Mouse (Mus musculus) olfactory bulb, adult 2 months (tissue): Measurements from ENCODE around the gene Gm10061.

Source experiments
- CTCF ChIP-seq: fragments of 200-500 bp; IDR thresholded peaks from 2 replicates; pipeline ENCODE4 v1.5.1; 2012; ENCODE audit warnings: low read depth, mild to moderate bottlenecking, low read length, moderate library complexity; ENCODE audit not compliant: insufficient read depth
- POLR2A ChIP-seq: fragments of 200-500 bp; IDR thresholded peaks from 2 replicates; pipeline ENCODE4 v1.6.1; 2012; ENCODE audit warnings: mild to moderate bottlenecking, low read depth, low read length, moderate library complexity; ENCODE audit not compliant: insufficient read depth

DNA sequence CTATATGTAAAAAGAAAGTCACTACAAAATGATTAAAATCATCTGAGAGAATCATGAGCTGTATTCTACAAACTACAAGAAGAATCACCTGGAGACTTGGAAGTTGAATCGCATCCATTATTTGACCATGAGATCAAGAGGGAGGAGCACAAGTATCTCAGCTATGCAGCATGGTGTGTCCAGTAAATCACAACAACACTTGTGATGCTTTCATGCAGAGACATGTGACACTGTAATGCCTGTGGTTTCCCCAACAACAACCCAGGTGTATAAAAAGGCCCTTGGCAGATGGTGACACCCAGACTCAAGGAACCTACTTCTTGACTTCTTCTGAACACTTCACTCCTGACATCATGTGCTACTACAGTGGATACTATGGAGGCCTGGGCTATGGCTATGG lies at the start of gene Gm10061:
- TF ChIP-seq CTCF = no peak
- TF ChIP-seq POLR2A = no peak
